8 mouse cellular contexts compared by ENCODE assay signal in genomic region chr14:7791061-7791531, GRCm38 (mm10). TPM values are rescaled to one million over a fixed set of nuclear protein-coding genes. Genes with fewer than 3 reads are reported as not detected.
A peak's percentile ranks its signal among the peaks of the same experiment; 100 is the strongest.
DNase-seq lines count a peak whose midpoint lies in the region; ATAC-seq and TF ChIP-seq lines count a peak whose summit lies in the region.
"Had no signal": no experiment of that assay in that cellular context is flagged by ENCODE, and none has a peak within 500 bp of the region (broad histone marks: within the 10 kb centered on the region; RNA-seq: fewer than 3 reads in every experiment).

No protein-coding gene starts in this region.

- no peaks in the 10 kb centered on the region for H3K27me3 ChIP-seq in lung, postnatal 0 days (replicated peaks; ENCODE audit: insufficient read depth, low read length)
- H3K27me3 ChIP-seq in forebrain, embryonic 11.5 days (ENCODE audit: control insufficient read depth, insufficient read depth, low read length): no peaks in the 10 kb centered on the region
- H3K27me3 ChIP-seq in limb, embryonic 13.5 days: peaks cover 8% of the 10 kb centered on the region
- no peaks in the 10 kb centered on the region for H3K27me3 ChIP-seq in stomach, embryonic 15.5 days (replicated peaks)

- no peak for DNase-seq in lung, postnatal 0 days (ENCODE audit: low spot score)
- no peak for DNase-seq in lung, postnatal 10 days
- no peak for DNase-seq in forebrain, embryonic 11.5 days (ENCODE audit: low spot score)
- no peak for DNase-seq in layer of hippocampus, postnatal 25 days (ENCODE audit: extremely low spot score in 1 of 2, low spot score in 1 of 2)
- no peak for DNase-seq in cerebellum, postnatal 10 days

- no peak for TF ChIP-seq CTCF in lung, postnatal 0 days (IDR thresholded peaks at IDR 0.05)

- no peak for TF ChIP-seq EP300 in lung, postnatal 0 days (IDR thresholded peaks at IDR 0.05)

- H3K27ac ChIP-seq in lung, postnatal 0 days (ENCODE audit: low read length): no peak overlapping the region
- H3K27ac ChIP-seq in forebrain, embryonic 11.5 days (ENCODE audit: low read depth, low read length): no peak overlapping the region
- H3K27ac ChIP-seq in limb, embryonic 13.5 days: no peak overlapping the region
- no peak overlapping the region for H3K27ac ChIP-seq in stomach, embryonic 15.5 days

- ATAC-seq in lung, postnatal 0 days: no peak
- no peak; the same call in 1 of the 2 replicates for ATAC-seq in forebrain, embryonic 11.5 days (replicated peaks; ENCODE audit: low FRiP score)
- no peak for ATAC-seq in limb, embryonic 13.5 days (ENCODE audit: low FRiP score, low read depth)
- ATAC-seq in stomach, embryonic 15.5 days (ENCODE audit: insufficient read depth, low FRiP score, low read depth): no peak

- no peaks in the 10 kb centered on the region for H3K4me1 ChIP-seq in lung, postnatal 0 days (ENCODE audit: insufficient read depth, low read depth, low read length)
- H3K4me1 ChIP-seq in forebrain, embryonic 11.5 days (replicated peaks; ENCODE audit: control insufficient read depth, insufficient read depth, low read length): no peaks in the 10 kb centered on the region
- H3K4me1 ChIP-seq in limb, embryonic 13.5 days: peaks cover 12% of the 10 kb centered on the region
- H3K4me1 ChIP-seq in stomach, embryonic 15.5 days: peaks cover 8% of the 10 kb centered on the region

- peak overlapping the region; percentile 27 for H3K4me3 ChIP-seq in lung, postnatal 0 days (ENCODE audit: low read depth, low read length)
- H3K4me3 ChIP-seq in forebrain, embryonic 11.5 days (ENCODE audit: low read depth, low read length): peak overlapping the region; percentile 33
- peak overlapping the region; percentile 45 for H3K4me3 ChIP-seq in limb, embryonic 13.5 days
- peak overlapping the region; percentile 38 for H3K4me3 ChIP-seq in stomach, embryonic 15.5 days (replicated peaks)

- peak overlapping the region; percentile 48 for H3K4me2 ChIP-seq in lung, postnatal 0 days (replicated peaks; ENCODE audit: low read depth, low read length)
- peak overlapping the region; percentile 68 for H3K4me2 ChIP-seq in forebrain, embryonic 11.5 days (ENCODE audit: low read depth, low read length, severe bottlenecking)
- H3K4me2 ChIP-seq in limb, embryonic 13.5 days (replicated peaks): peak overlapping the region; percentile 67
- H3K4me2 ChIP-seq in stomach, embryonic 15.5 days: peak overlapping the region; percentile 75

- 12% methylated on average over 19 of the region's 19 CpGs for WGBS in lung, postnatal 0 days
- 16% methylated on average over 19 of the region's 19 CpGs for WGBS in forebrain, embryonic 11.5 days
- 15% methylated on average over 19 of the region's 19 CpGs for WGBS in limb, embryonic 13.5 days
- 14% methylated on average over 19 of the region's 19 CpGs for WGBS in stomach, embryonic 15.5 days

- no peaks in the 10 kb centered on the region for H3K9me3 ChIP-seq in lung, postnatal 0 days (ENCODE audit: low read length)
- H3K9me3 ChIP-seq in forebrain, embryonic 11.5 days (ENCODE audit: control insufficient read depth, low read length): no peaks in the 10 kb centered on the region
- no peaks in the 10 kb centered on the region for H3K9me3 ChIP-seq in limb, embryonic 13.5 days
- no peaks in the 10 kb centered on the region for H3K9me3 ChIP-seq in stomach, embryonic 15.5 days

- no peaks in the 10 kb centered on the region for H3K36me3 ChIP-seq in lung, postnatal 0 days (ENCODE audit: insufficient read depth, low read length)
- no peaks in the 10 kb centered on the region for H3K36me3 ChIP-seq in forebrain, embryonic 11.5 days (ENCODE audit: control insufficient read depth, insufficient read depth, low read length)
- H3K36me3 ChIP-seq in limb, embryonic 13.5 days: no peaks in the 10 kb centered on the region
- H3K36me3 ChIP-seq in stomach, embryonic 15.5 days: no peaks in the 10 kb centered on the region

- H3K9ac ChIP-seq in lung, postnatal 0 days (replicated peaks; ENCODE audit: low read depth): no peak overlapping the region
- H3K9ac ChIP-seq in forebrain, embryonic 11.5 days (ENCODE audit: low read length): peak overlapping the region; percentile 37
- H3K9ac ChIP-seq in limb, embryonic 13.5 days: peak overlapping the region; percentile 32; the same call in 1 of the 2 replicates
- H3K9ac ChIP-seq in stomach, embryonic 15.5 days: no peak overlapping the region

RNA-seq across cellular contexts. Expression of gene Gm26661, which starts 0.3 kb away (rescaled TPM):
- polyA plus RNA-seq in lung, postnatal 0 days (2015; fragmentation: Nextera tagmentation; extraction: Ambion mirVana): not detected in 2 replicates
- polyA plus RNA-seq in forebrain, embryonic 11.5 days (2014; fragmentation: Nextera tagmentation; extraction: Ambion mirVana): not detected in 2 replicates
- not detected in 2 replicates for polyA plus RNA-seq in limb, embryonic 13.5 days (2015; fragmentation: Nextera tagmentation; extraction: Ambion mirVana)
- 0.32 TPM in 1 of 2 replicates, not detected in the other for polyA plus RNA-seq in stomach, embryonic 15.5 days (2015; fragmentation: Nextera tagmentation; extraction: Ambion mirVana)
- not detected for total RNA-seq in layer of hippocampus, postnatal 25 days (2021)
- total RNA-seq: adrenal gland, postnatal 36 days had no signal

RNA-seq across cellular contexts. Expression of gene Flnb, which starts 26.7 kb away (rescaled TPM):
- polyA plus RNA-seq in lung, postnatal 0 days (2015; fragmentation: Nextera tagmentation; extraction: Ambion mirVana): 5.4 and 6.7 TPM in 2 replicates
- 23.2 and 27.2 TPM in 2 replicates for polyA plus RNA-seq in forebrain, embryonic 11.5 days (2014; fragmentation: Nextera tagmentation; extraction: Ambion mirVana)
- 44.2 and 45.3 TPM in 2 replicates for polyA plus RNA-seq in limb, embryonic 13.5 days (2015; fragmentation: Nextera tagmentation; extraction: Ambion mirVana)
- 17.4 and 20.3 TPM in 2 replicates for polyA plus RNA-seq in stomach, embryonic 15.5 days (2015; fragmentation: Nextera tagmentation; extraction: Ambion mirVana)
- 10 to 100 TPM; 37.2 to 68.2 TPM for total RNA-seq in layer of hippocampus, postnatal 25 days (2021)

Comparison
In these comparisons a context has a peak if more than half of its experiments do, and no peak if none do; other contexts are left out.
1. H3K9ac ChIP-seq: peak in forebrain, embryonic 11.5 days (single experiment) and limb, embryonic 13.5 days (single experiment); none in lung, postnatal 0 days (single experiment) and stomach, embryonic 15.5 days (single experiment).
2. Peak in every context shown above with its lines, with median percentiles within 50 percentile points of each other: H3K4me2 ChIP-seq and H3K4me3 ChIP-seq.